ENCODE assay signal across 22 mouse cellular contexts in the genomic region with DNA sequence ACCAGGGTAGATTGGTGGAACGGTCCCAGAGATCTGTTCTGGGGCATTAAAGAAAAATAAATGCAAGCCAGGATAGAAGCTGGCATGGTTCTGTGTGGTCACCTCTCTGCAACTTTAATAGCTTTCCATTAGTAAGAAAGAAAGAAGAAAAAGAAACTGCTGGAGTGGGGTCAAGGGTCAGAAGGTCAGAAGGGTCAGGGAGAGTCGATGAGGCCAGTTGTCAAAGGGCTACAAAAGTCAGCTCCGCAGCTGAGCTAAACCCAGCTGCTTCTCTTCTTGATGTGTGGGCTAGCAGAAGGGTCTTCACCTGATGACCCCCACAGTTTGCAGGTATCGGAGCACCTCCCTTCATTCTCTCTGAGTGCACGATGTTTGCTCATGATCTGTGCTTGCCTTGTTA. TPM values are rescaled to one million over a fixed set of nuclear protein-coding genes. Genes with fewer than 3 reads are reported as not detected.
DNase-seq lines count a peak whose midpoint lies in the region; ATAC-seq and TF ChIP-seq lines count a peak whose summit lies in the region.
"Had no signal": no experiment of that assay in that cellular context is flagged by ENCODE, and none has a peak within 500 bp of the region (broad histone marks: within the 10 kb centered on the region; RNA-seq: fewer than 3 reads in every experiment).

No protein-coding gene starts in this region.

- H3K27ac ChIP-seq in hindbrain, embryonic 10.5 days = no peak overlapping the region
- H3K27ac ChIP-seq in hindbrain, postnatal 0 days = no peak overlapping the region
- H3K27ac ChIP-seq in midbrain, embryonic 10.5 days (replicated peaks) = no peak overlapping the region
- H3K27ac ChIP-seq in midbrain, embryonic 14.5 days (replicated peaks; ENCODE audit: low read depth, low read length) = no peak overlapping the region
- H3K27ac ChIP-seq in intestine, embryonic 15.5 days = no peak overlapping the region
- H3K27ac ChIP-seq: embryonic facial prominence, embryonic 10.5 days; embryonic facial prominence, embryonic 12.5 days; forebrain, embryonic 13.5 days; forebrain, embryonic 15.5 days had no signal

- DNase-seq in hindbrain, embryonic 10.5 days (ENCODE audit: low spot score) = peak; percentile 18
- DNase-seq in hindbrain, postnatal 0 days (ENCODE audit: low spot score) = no peak
- peak; percentile 22 for DNase-seq in midbrain, embryonic 10.5 days (ENCODE audit: low spot score)
- no peak for DNase-seq in midbrain, embryonic 14.5 days
- DNase-seq in embryo, embryonic 11 days = peak; percentile 20
- peak; percentile 31 for DNase-seq in mesoderm, embryonic 11.5 days (ENCODE audit: low read depth, low spot score)
- DNase-seq in thymus, postnatal 10 days (ENCODE audit: low spot score in 2 of 2) = no peak
- DNase-seq: adrenal gland, adult 8-10 months; adrenal gland, postnatal 14 days; adrenal gland, postnatal 36 days; B cell, adult 2 months; forebrain, postnatal 0 days had no signal

- H3K9ac ChIP-seq in hindbrain, postnatal 0 days (replicated peaks; ENCODE audit: low read length) = no peak overlapping the region
- no peak overlapping the region for H3K9ac ChIP-seq in midbrain, embryonic 14.5 days (replicated peaks; ENCODE audit: low read length)
- no peak overlapping the region for H3K9ac ChIP-seq in intestine, embryonic 15.5 days
- H3K9ac ChIP-seq: embryonic facial prominence, embryonic 12.5 days; forebrain, embryonic 13.5 days; forebrain, embryonic 15.5 days; forebrain, postnatal 0 days had no signal

- 19% methylated on average over 5 of the region's 5 CpGs for WGBS in hindbrain, embryonic 10.5 days
- WGBS in hindbrain, postnatal 0 days = 27% methylated on average over 5 of the region's 5 CpGs
- WGBS in midbrain, embryonic 10.5 days = 18% methylated on average over 5 of the region's 5 CpGs
- WGBS in midbrain, embryonic 14.5 days = 30% methylated on average over 5 of the region's 5 CpGs
- 31% methylated on average over 5 of the region's 5 CpGs for WGBS in intestine, embryonic 15.5 days

- H3K27me3 ChIP-seq in hindbrain, embryonic 10.5 days (ENCODE audit: insufficient read depth, poor library complexity, severe bottlenecking) = no peaks in the 10 kb centered on the region
- H3K27me3 ChIP-seq in hindbrain, postnatal 0 days (ENCODE audit: insufficient read depth, low read length) = no peaks in the 10 kb centered on the region
- H3K27me3 ChIP-seq in midbrain, embryonic 10.5 days (ENCODE audit: low read depth, poor library complexity, severe bottlenecking) = no peaks in the 10 kb centered on the region
- no peaks in the 10 kb centered on the region for H3K27me3 ChIP-seq in midbrain, embryonic 14.5 days (ENCODE audit: control insufficient read depth, insufficient read depth, low read length)
- H3K27me3 ChIP-seq in intestine, embryonic 15.5 days (replicated peaks) = no peaks in the 10 kb centered on the region
- H3K27me3 ChIP-seq: CH12.LX; embryonic facial prominence, embryonic 12.5 days; forebrain, embryonic 13.5 days; forebrain, embryonic 15.5 days; Patski had no signal

- H3K4me3 ChIP-seq in hindbrain, embryonic 10.5 days = no peak overlapping the region
- H3K4me3 ChIP-seq in hindbrain, postnatal 0 days (ENCODE audit: low read length) = no peak overlapping the region
- no peak overlapping the region for H3K4me3 ChIP-seq in midbrain, embryonic 10.5 days
- H3K4me3 ChIP-seq in midbrain, embryonic 14.5 days (replicated peaks; ENCODE audit: low read depth, low read length) = no peak overlapping the region
- H3K4me3 ChIP-seq in intestine, embryonic 15.5 days (replicated peaks) = no peak overlapping the region
- H3K4me3 ChIP-seq: embryonic facial prominence, embryonic 10.5 days; embryonic facial prominence, embryonic 12.5 days; forebrain, embryonic 13.5 days; forebrain, embryonic 15.5 days had no signal

- H3K4me2 ChIP-seq in hindbrain, postnatal 0 days (ENCODE audit: low read depth, low read length) = no peak overlapping the region
- H3K4me2 ChIP-seq in midbrain, embryonic 14.5 days (ENCODE audit: low read length) = no peak overlapping the region
- H3K4me2 ChIP-seq in intestine, embryonic 15.5 days (replicated peaks) = no peak overlapping the region
- H3K4me2 ChIP-seq: embryonic facial prominence, embryonic 12.5 days; forebrain, embryonic 13.5 days; forebrain, embryonic 15.5 days had no signal

- no peak for TF ChIP-seq CTCF in hindbrain, postnatal 0 days (IDR thresholded peaks at IDR 0.05; ENCODE audit: low read depth)

- H3K36me3 ChIP-seq in hindbrain, embryonic 10.5 days = no peaks in the 10 kb centered on the region
- no peaks in the 10 kb centered on the region for H3K36me3 ChIP-seq in hindbrain, postnatal 0 days (ENCODE audit: insufficient read depth, low read length)
- no peaks in the 10 kb centered on the region for H3K36me3 ChIP-seq in midbrain, embryonic 10.5 days
- no peaks in the 10 kb centered on the region for H3K36me3 ChIP-seq in midbrain, embryonic 14.5 days (ENCODE audit: control insufficient read depth, insufficient read depth, low read length)
- H3K36me3 ChIP-seq in intestine, embryonic 15.5 days = no peaks in the 10 kb centered on the region
- H3K36me3 ChIP-seq: embryonic facial prominence, embryonic 10.5 days; embryonic facial prominence, embryonic 12.5 days; forebrain, embryonic 15.5 days; G1E had no signal

- peaks cover 18% of the 10 kb centered on the region for H3K4me1 ChIP-seq in hindbrain, embryonic 10.5 days (replicated peaks)
- H3K4me1 ChIP-seq in hindbrain, postnatal 0 days (ENCODE audit: insufficient read depth, low read length) = no peaks in the 10 kb centered on the region
- H3K4me1 ChIP-seq in midbrain, embryonic 10.5 days = peaks cover 23% of the 10 kb centered on the region
- H3K4me1 ChIP-seq in midbrain, embryonic 14.5 days (ENCODE audit: control insufficient read depth, insufficient read depth, low read length) = no peaks in the 10 kb centered on the region
- no peaks in the 10 kb centered on the region for H3K4me1 ChIP-seq in intestine, embryonic 15.5 days (replicated peaks)
- H3K4me1 ChIP-seq: embryonic facial prominence, embryonic 12.5 days; forebrain, embryonic 15.5 days had no signal

- no peaks in the 10 kb centered on the region for H3K9me3 ChIP-seq in hindbrain, embryonic 10.5 days
- H3K9me3 ChIP-seq in hindbrain, postnatal 0 days (ENCODE audit: low read length) = no peaks in the 10 kb centered on the region
- H3K9me3 ChIP-seq in midbrain, embryonic 10.5 days (replicated peaks) = no peaks in the 10 kb centered on the region
- H3K9me3 ChIP-seq in midbrain, embryonic 14.5 days (ENCODE audit: control insufficient read depth, low read length) = no peaks in the 10 kb centered on the region
- H3K9me3 ChIP-seq in intestine, embryonic 15.5 days = no peaks in the 10 kb centered on the region
- H3K9me3 ChIP-seq: embryonic facial prominence, embryonic 10.5 days; embryonic facial prominence, embryonic 12.5 days; forebrain, embryonic 13.5 days; forebrain, embryonic 15.5 days had no signal

- no peak for ATAC-seq in hindbrain, postnatal 0 days
- ATAC-seq in midbrain, embryonic 14.5 days (ENCODE audit: low FRiP score, low TSS enrichment) = no peak
- no peak for ATAC-seq in intestine, embryonic 15.5 days
- ATAC-seq: activated CD4-positive, CD25-positive, alpha-beta regulatory T cell, adult 4 months; CD4-positive, CD25-positive, alpha-beta regulatory T cell, adult 4 months; forebrain, embryonic 13.5 days; forebrain, embryonic 15.5 days; forebrain, postnatal 0 days; Patski had no signal

RNA-seq across cellular contexts. Expression of a gene that starts 59.6 kb away (rescaled TPM):
- polyA plus RNA-seq in hindbrain, embryonic 10.5 days (2016; fragmentation: Nextera tagmentation; extraction: Ambion mirVana) = 2.7 and 4.1 TPM in 2 replicates
- 28.5 and 33.9 TPM in 2 replicates for total RNA-seq in hindbrain, postnatal 0 days (2014; rRNA removed)
- polyA plus RNA-seq in hindbrain, postnatal 0 days (2015; fragmentation: Nextera tagmentation; extraction: Ambion mirVana) = 22.7 and 25.4 TPM in 2 replicates
- 2.1 and 2.6 TPM in 2 replicates for polyA plus RNA-seq in midbrain, embryonic 10.5 days (2016; fragmentation: Nextera tagmentation; extraction: Ambion mirVana)
- polyA plus RNA-seq in midbrain, embryonic 14.5 days (2014; fragmentation: Nextera tagmentation; extraction: Ambion mirVana) = 18.7 and 24.2 TPM in 2 replicates
- polyA plus RNA-seq in intestine, embryonic 15.5 days (2015; fragmentation: Nextera tagmentation; extraction: Ambion mirVana) = 0.29 and 0.73 TPM in 2 replicates
- polyA plus RNA-seq: activated CD4-positive, CD25-positive, alpha-beta regulatory T cell, adult 4 months; CD4-positive, CD25-positive, alpha-beta regulatory T cell, adult 4 months; G1E had no signal

Comparison
In these comparisons a context has a peak if more than half of its experiments do, and no peak if none do; other contexts are left out.
1. DNase-seq: peak in hindbrain, embryonic 10.5 days (single experiment), midbrain, embryonic 10.5 days (single experiment), embryo, embryonic 11 days (single experiment) and mesoderm, embryonic 11.5 days (single experiment); none in hindbrain, postnatal 0 days (single experiment), midbrain, embryonic 14.5 days (single experiment) and thymus, postnatal 10 days (0 of 2).